Mouse (Mus musculus) megakaryocyte, embryonic 14.5 days (primary cell): Measurements from ENCODE around the gene Cep170. TPM values are rescaled to one million over a fixed set of nuclear protein-coding genes. Genes with fewer than 3 reads are reported as not detected.

ENCODE experiments used
- H3K27me3 ChIP-seq: replicated peaks from 2 replicates; pipeline ENCODE3; 2012; ENCODE audit warnings: inconsistent platforms
- H3K36me3 ChIP-seq: replicated peaks from 2 replicates; pipeline ENCODE3; 2012; ENCODE audit warnings: low read length, inconsistent platforms, mixed read lengths
- H3K4me1 ChIP-seq: 2 replicates; pipeline ENCODE4 v1.6.1; 2012; ENCODE audit warnings: inconsistent platforms
- H3K4me3 ChIP-seq: replicated peaks from 2 replicates; pipeline ENCODE3; 2012; ENCODE audit warnings: moderate library complexity, mild to moderate bottlenecking, inconsistent platforms
- H3K9me3 ChIP-seq: 2 replicates; pipeline ENCODE4 v1.6.1; 2012; ENCODE audit warnings: inconsistent platforms
- FLI1 ChIP-seq: IDR thresholded peaks from 2 replicates; pipeline ENCODE4 v1.6.1; 2012; ENCODE audit warnings: low read length, inconsistent platforms, mixed read lengths
- GATA1 ChIP-seq: IDR thresholded peaks from 3 replicates; pipeline ENCODE4 v1.6.1; 2012; ENCODE audit warnings: mixed read lengths, low read length, inconsistent platforms, borderline replicate concordance
- polyA plus RNA-seq: library from polyadenylated mRNA; stranded (reverse); fragments of >175 nt; gene quantifications from 2 replicates; pipeline ENCODE4 v1.2.3, GENCODE M21; 2012; ENCODE audit warnings: low replicate concordance; ENCODE audit not compliant: insufficient read depth

Gene Cep170
- polyA plus RNA-seq, 1 experiment = 1.7 TPM

- Histone ChIP-seq H3K27me3 (no peaks in the 10 kb centered on the region), H3K36me3 (peaks cover 75% of the 10 kb centered on the region), H3K4me3 (no peak overlapping the region), H3K4me1 (peaks cover 88% of the 10 kb centered on the region), H3K9me3 (no peaks in the 10 kb centered on the region)
- no peak for TF ChIP-seq GATA1
- no peak for TF ChIP-seq FLI1
Measured at GRCm38 (mm10) chr1:176826186-176826585, 12.3 kb upstream of the Cep170 start.

GRCm38 (mm10) chr1:176825084-176825483, 11.2 kb upstream of the Cep170 start:
- TF ChIP-seq FLI1 (no peak), GATA1 (no peak)
- Histone ChIP-seq H3K36me3 (peaks cover 71% of the 10 kb centered on the region), H3K27me3 (no peaks in the 10 kb centered on the region), H3K9me3 (no peaks in the 10 kb centered on the region), H3K4me1 (peaks cover 98% of the 10 kb centered on the region), H3K4me3 (no peak overlapping the region)

- H3K4me3 ChIP-seq = peak overlapping the region; percentile 78
- no peaks in the 10 kb centered on the region for H3K27me3 ChIP-seq
- peaks cover 98% of the 10 kb centered on the region for H3K4me1 ChIP-seq
- TF ChIP-seq FLI1 (no peak), GATA1 (no peak)
- H3K9me3 ChIP-seq = no peaks in the 10 kb centered on the region
- H3K36me3 ChIP-seq = peaks cover 71% of the 10 kb centered on the region
Measured at GRCm38 (mm10) chr1:176824611-176825010, 10.7 kb upstream of the Cep170 start.

GRCm38 (mm10) chr1:176823889-176824288, 10.0 kb upstream of the Cep170 start:
- Histone ChIP-seq H3K4me1 (peaks cover 98% of the 10 kb centered on the region), H3K27me3 (no peaks in the 10 kb centered on the region), H3K4me3 (peak overlapping the region; percentile 83), H3K36me3 (peaks cover 65% of the 10 kb centered on the region), H3K9me3 (no peaks in the 10 kb centered on the region)
- TF ChIP-seq FLI1 (no peak), GATA1 (no peak)

- Histone ChIP-seq H3K4me1 (peaks cover 98% of the 10 kb centered on the region), H3K36me3 (peaks cover 65% of the 10 kb centered on the region)
Measured at GRCm38 (mm10) chr1:176822949-176823348, 9.1 kb upstream of the Cep170 start.

GRCm38 (mm10) chr1:176821929-176822328, 8.1 kb upstream of the Cep170 start:
- Histone ChIP-seq H3K36me3 (peaks cover 59% of the 10 kb centered on the region), H3K4me1 (peaks cover 98% of the 10 kb centered on the region), H3K27me3 (no peaks in the 10 kb centered on the region), H3K4me3 (peak overlapping the region; percentile 77), H3K9me3 (no peaks in the 10 kb centered on the region)
- TF ChIP-seq FLI1 = no peak
- peak; percentile 64; the same call in 1 of the 3 replicates for TF ChIP-seq GATA1

More at GRCm38 (mm10) chr1:176822949-176823348, 9.1 kb upstream of the Cep170 start:
- H3K27me3 ChIP-seq = no peaks in the 10 kb centered on the region
- H3K4me3 ChIP-seq = peak overlapping the region; percentile 50
- H3K9me3 ChIP-seq = no peaks in the 10 kb centered on the region
- TF ChIP-seq GATA1 (no peak), FLI1 (no peak)

- Histone ChIP-seq H3K9me3 (no peaks in the 10 kb centered on the region), H3K4me3 (peak overlapping the region; percentile 82), H3K27me3 (no peaks in the 10 kb centered on the region), H3K36me3 (peaks cover 33% of the 10 kb centered on the region), H3K4me1 (peaks cover 88% of the 10 kb centered on the region)
- no peak for TF ChIP-seq GATA1
Measured at GRCm38 (mm10) chr1:176818763-176819162, 4.9 kb upstream of the Cep170 start.

GRCm38 (mm10) chr1:176818147-176818546, 4.3 kb upstream of the Cep170 start:
- peaks cover 82% of the 10 kb centered on the region for H3K4me1 ChIP-seq
- H3K9me3 ChIP-seq = no peaks in the 10 kb centered on the region
- TF ChIP-seq FLI1 (no peak), GATA1 (no peak)
- H3K27me3 ChIP-seq = no peaks in the 10 kb centered on the region
- H3K4me3 ChIP-seq = peak overlapping the region; percentile 60
- H3K36me3 ChIP-seq = peaks cover 29% of the 10 kb centered on the region

GRCm38 (mm10) chr1:176816728-176817127, 2.9 kb upstream of the Cep170 start:
- Histone ChIP-seq H3K4me1 (peaks cover 70% of the 10 kb centered on the region), H3K27me3 (no peaks in the 10 kb centered on the region), H3K4me3 (peak overlapping the region; percentile 65), H3K36me3 (peaks cover 29% of the 10 kb centered on the region), H3K9me3 (no peaks in the 10 kb centered on the region)
- TF ChIP-seq FLI1 = no peak
- TF ChIP-seq GATA1 = no peak

- H3K4me3 ChIP-seq = peak within 1 kb of the TSS; percentile 93
- peaks cover 62% of the 10 kb centered on the region for H3K4me1 ChIP-seq
- peaks cover 17% of the 10 kb centered on the region for H3K36me3 ChIP-seq
- TF ChIP-seq FLI1 (no peak), GATA1 (no peak)
- no peaks in the 10 kb centered on the region for H3K27me3 ChIP-seq
- no peaks in the 10 kb centered on the region for H3K9me3 ChIP-seq
Measured at GRCm38 (mm10) chr1:176814591-176815062, 760 bp upstream of the Cep170 start, which contains the start of gene Sdccag8. TSS of gene Sdccag8 (plus strand) at chr1:176814660.
